Mouse (Mus musculus) testis, adult 2 months (tissue): Measurements from ENCODE around the gene Ccdc137. TPM values are rescaled to one million over a fixed set of nuclear protein-coding genes. Genes with fewer than 3 reads are reported as not detected.

Experiments
- H3K27ac ChIP-seq: fragments of 200-500 bp; 2 replicates; pipeline ENCODE4 v1.5.1; 2012; ENCODE audit warnings: low read depth, low read length; ENCODE audit not compliant: control insufficient read depth, insufficient read depth
- H3K27me3 ChIP-seq: fragments of 200-500 bp; 2 replicates; pipeline ENCODE4 v1.6.1; 2012; ENCODE audit warnings: mild to moderate bottlenecking, low read length, moderate library complexity; ENCODE audit not compliant: control insufficient read depth, insufficient read depth
- H3K36me3 ChIP-seq: fragments of 200-500 bp; 2 replicates; pipeline ENCODE4 v1.6.1; 2012; ENCODE audit warnings: mild to moderate bottlenecking, low read length; ENCODE audit not compliant: control insufficient read depth, insufficient read depth
- H3K4me1 ChIP-seq: fragments of 200-500 bp; 2 replicates; pipeline ENCODE4 v1.6.1; 2012; ENCODE audit warnings: low read length; ENCODE audit not compliant: control insufficient read depth, insufficient read depth
- H3K4me3 ChIP-seq: fragments of 200-500 bp; 2 replicates; pipeline ENCODE4 v1.5.1; 2012; ENCODE audit warnings: low read depth, mild to moderate bottlenecking, low read length, moderate library complexity, mixed read lengths; ENCODE audit not compliant: control insufficient read depth
- CTCF ChIP-seq: fragments of 200-500 bp; IDR thresholded peaks from 2 replicates; pipeline ENCODE4 v1.5.1; 2012; ENCODE audit warnings: low read depth, mild to moderate bottlenecking, inconsistent platforms, low read length, moderate library complexity; ENCODE audit not compliant: control insufficient read depth, insufficient read depth, insufficient replicate concordance
- POLR2A ChIP-seq: fragments of 200-500 bp; IDR thresholded peaks from 2 replicates; pipeline ENCODE4 v1.6.1; 2012; ENCODE audit warnings: low read depth, mild to moderate bottlenecking, inconsistent platforms, low read length, moderate library complexity; ENCODE audit not compliant: control insufficient read depth
- polyA plus RNA-seq: library from polyadenylated mRNA; depleted of rRNA; stranded (reverse); fragments of >200 nt; gene quantifications from 2 replicates; pipeline ENCODE4 v1.2.3, GENCODE M21; 2012; rRNA removed

Gene Ccdc137
- polyA plus RNA-seq, 1 experiment, result 6.9 TPM

GRCm38 (mm10) chr11:120512790-120513453 lies 55.0 kb downstream of the Ccdc137 start:
- H3K27me3 ChIP-seq, result no peaks in the 10 kb centered on the region
- no peak overlapping the region for H3K4me3 ChIP-seq
- no peak for TF ChIP-seq CTCF
- no peak for TF ChIP-seq POLR2A
- no peak overlapping the region for H3K27ac ChIP-seq
- peaks cover 10% of the 10 kb centered on the region for H3K4me1 ChIP-seq
- no peaks in the 10 kb centered on the region for H3K36me3 ChIP-seq

Other genes with a start within 250 kb of the Ccdc137 start
- gene Bahcc1, start 225.2 kb upstream of the Ccdc137 start, polyA plus RNA-seq, result 2.3 and 2.9 TPM in 2 replicates
- 670 and 672 TPM in 2 replicates for gene Actg1, start 109.6 kb upstream of the Ccdc137 start, polyA plus RNA-seq
- 1.6 and 2.1 TPM in 2 replicates for gene Fscn2, start 96.6 kb upstream of the Ccdc137 start, polyA plus RNA-seq
- gene Faap100, start 79.4 kb upstream of the Ccdc137 start, polyA plus RNA-seq, result 57.8 and 67.1 TPM in 2 replicates
- gene Nploc4, start 20.4 kb upstream of the Ccdc137 start, polyA plus RNA-seq, result 75.8 and 79.3 TPM in 2 replicates
- 0.47 and 0.51 TPM in 2 replicates for gene Tspan10, start 15.5 kb upstream of the Ccdc137 start, polyA plus RNA-seq
- gene Pde6g, start 4.6 kb upstream of the Ccdc137 start, polyA plus RNA-seq, result 1.5 and 1.9 TPM in 2 replicates
- gene Oxld1, start within 50 bp of the Ccdc137 start, polyA plus RNA-seq, result 6.3 and 7.1 TPM in 2 replicates
- 15.8 and 20.5 TPM in 2 replicates for gene Arl16, start 9.5 kb downstream of the Ccdc137 start, polyA plus RNA-seq
- 84.6 and 94.8 TPM in 2 replicates for gene Mrpl12, start 26.5 kb downstream of the Ccdc137 start, polyA plus RNA-seq
- 68.3 and 75.0 TPM in 2 replicates for gene Slc25a10, start 33.7 kb downstream of the Ccdc137 start, polyA plus RNA-seq
- gene Gcgr, start 72.6 kb downstream of the Ccdc137 start, polyA plus RNA-seq, result 0.07 and 0.18 TPM in 2 replicates
- 196 and 204 TPM in 2 replicates for gene Mcrip1, start 91.6 kb downstream of the Ccdc137 start, polyA plus RNA-seq
- gene Ppp1r27, start 93.0 kb downstream of the Ccdc137 start, polyA plus RNA-seq, result 31.2 and 31.6 TPM in 2 replicates
- gene P4hb, start 115.1 kb downstream of the Ccdc137 start, polyA plus RNA-seq, result 46.7 and 55.1 TPM in 2 replicates
- gene Arhgdia, start 123.5 kb downstream of the Ccdc137 start, polyA plus RNA-seq, result 94.7 and 101 TPM in 2 replicates
- gene Alyref, start 140.2 kb downstream of the Ccdc137 start, polyA plus RNA-seq, result 22.8 and 23.6 TPM in 2 replicates
- 178 and 209 TPM in 2 replicates for gene Anapc11, start 140.3 kb downstream of the Ccdc137 start, polyA plus RNA-seq
- 24.6 and 26.3 TPM in 2 replicates for gene Npb, start 150.4 kb downstream of the Ccdc137 start, polyA plus RNA-seq
- gene Pcyt2, start 159.8 kb downstream of the Ccdc137 start, polyA plus RNA-seq, result 106 and 116 TPM in 2 replicates
- 22.3 and 23.9 TPM in 2 replicates for gene Sirt7, start 167.1 kb downstream of the Ccdc137 start, polyA plus RNA-seq
- 9.5 and 10.4 TPM in 2 replicates for gene Mafg, start 175.5 kb downstream of the Ccdc137 start, polyA plus RNA-seq
- gene Pycr1, start 185.7 kb downstream of the Ccdc137 start, polyA plus RNA-seq, result 0.98 and 1.5 TPM in 2 replicates
- 0.61 TPM in 1 of 2 replicates, not detected in the other for gene Myadml2, start 190.0 kb downstream of the Ccdc137 start, polyA plus RNA-seq
- 0.35 and 0.36 TPM in 2 replicates for gene Notum, start 203.1 kb downstream of the Ccdc137 start, polyA plus RNA-seq
- 234 and 253 TPM in 2 replicates for gene Aspscr1, start 214.9 kb downstream of the Ccdc137 start, polyA plus RNA-seq